Mouse (Mus musculus) heart, postnatal 0 days (tissue): ENCODE measurements around the gene Eif2s3x. TPM values are rescaled to one million over a fixed set of nuclear protein-coding genes. Genes with fewer than 3 reads are reported as not detected.

ENCODE experiments used
- ATAC-seq: fragments of 200-750 bp; cut with Nextera tagmentation; 2 replicates; pipeline ENCODE4 v1.8.0; 2017; ENCODE audit warnings: low read depth, moderate number of reproducible peaks, moderate library complexity; ENCODE audit not compliant: insufficient read depth
- DNase-seq: peaks from one replicate; pipeline ENCODE4 v3.0.0-alpha.2; 2016; ENCODE audit warnings: low spot score
- H3K27ac ChIP-seq: fragments of 300-500 bp; sonication (generic); 2 replicates; pipeline ENCODE4 v1.5.1; 2014; ENCODE audit warnings: low read depth, mild to moderate bottlenecking
- H3K27me3 ChIP-seq: fragments of 300-500 bp; sonication (generic); 2 replicates; pipeline ENCODE4 v1.6.1; 2014; ENCODE audit warnings: low read length, mixed read lengths; ENCODE audit not compliant: control insufficient read depth, insufficient read depth
- H3K36me3 ChIP-seq: fragments of 300-500 bp; sonication (generic); replicated peaks from 2 replicates; pipeline ENCODE4 v1.6.1; 2014; ENCODE audit warnings: low read length, mixed read lengths; ENCODE audit not compliant: control insufficient read depth, insufficient read depth
- H3K4me1 ChIP-seq: fragments of 300-500 bp; sonication (generic); 2 replicates; pipeline ENCODE4 v1.6.1; 2014; ENCODE audit warnings: antibody characterized with exemption; ENCODE audit not compliant: control insufficient read depth, insufficient read depth
- H3K4me2 ChIP-seq: fragments of 300-500 bp; sonication (generic); 2 replicates; pipeline ENCODE4 v1.6.1; 2014; ENCODE audit warnings: low read depth, mild to moderate bottlenecking, low read length, moderate library complexity
- H3K4me3 ChIP-seq: fragments of 300-500 bp; sonication (generic); 2 replicates; pipeline ENCODE4 v1.5.1; 2014; ENCODE audit warnings: low read depth, low read length
- H3K9ac ChIP-seq: fragments of 300-500 bp; sonication (generic); replicated peaks from 2 replicates; pipeline ENCODE4 v1.6.1; 2014; ENCODE audit warnings: low read depth, low read length, mixed read lengths
- H3K9me3 ChIP-seq: fragments of 300-500 bp; sonication (generic); replicated peaks from 2 replicates; pipeline ENCODE4 v1.6.1; 2016; ENCODE audit warnings: low read length; ENCODE audit not compliant: control insufficient read depth
- CTCF ChIP-seq: IDR thresholded peaks from 2 replicates; pipeline ENCODE4 v1.5.1; 2016; ENCODE audit warnings: antibody characterized with exemption, control low read depth, low read depth
- EP300 ChIP-seq: IDR thresholded peaks from 2 replicates; pipeline ENCODE4 v1.6.1; 2016; ENCODE audit warnings: antibody characterized with exemption, low read depth
- WGBS: fragments of 180-500 bp; shearing (Covaris S2); extraction: QIAGEN DNeasy Blood & Tissue Kit; methylation state at CpG from one replicate; pipeline ENCODE4 v1.1.7; 2014; 5-methylcytosine and 5-hydroxymethylcytosine counted together
- polyA plus RNA-seq: library from polyadenylated mRNA; unstranded; fragments of >200 nt; fragmentation: Nextera tagmentation; extraction: Ambion mirVana; gene quantifications from 2 replicates; pipeline ENCODE4 v1.2.1, GENCODE M21; 2015
- total RNA-seq: library from RNA; depleted of rRNA; stranded (reverse); fragments of >200 nt; gene quantifications from 2 replicates; pipeline ENCODE4 v1.2.3, GENCODE M21; 2014; ENCODE audit warnings: low replicate concordance; rRNA removed

Eif2s3x gene
- total and polyA plus RNA-seq, 2 experiments from 2014 or later, result 49.4 to 123 TPM

DNA sequence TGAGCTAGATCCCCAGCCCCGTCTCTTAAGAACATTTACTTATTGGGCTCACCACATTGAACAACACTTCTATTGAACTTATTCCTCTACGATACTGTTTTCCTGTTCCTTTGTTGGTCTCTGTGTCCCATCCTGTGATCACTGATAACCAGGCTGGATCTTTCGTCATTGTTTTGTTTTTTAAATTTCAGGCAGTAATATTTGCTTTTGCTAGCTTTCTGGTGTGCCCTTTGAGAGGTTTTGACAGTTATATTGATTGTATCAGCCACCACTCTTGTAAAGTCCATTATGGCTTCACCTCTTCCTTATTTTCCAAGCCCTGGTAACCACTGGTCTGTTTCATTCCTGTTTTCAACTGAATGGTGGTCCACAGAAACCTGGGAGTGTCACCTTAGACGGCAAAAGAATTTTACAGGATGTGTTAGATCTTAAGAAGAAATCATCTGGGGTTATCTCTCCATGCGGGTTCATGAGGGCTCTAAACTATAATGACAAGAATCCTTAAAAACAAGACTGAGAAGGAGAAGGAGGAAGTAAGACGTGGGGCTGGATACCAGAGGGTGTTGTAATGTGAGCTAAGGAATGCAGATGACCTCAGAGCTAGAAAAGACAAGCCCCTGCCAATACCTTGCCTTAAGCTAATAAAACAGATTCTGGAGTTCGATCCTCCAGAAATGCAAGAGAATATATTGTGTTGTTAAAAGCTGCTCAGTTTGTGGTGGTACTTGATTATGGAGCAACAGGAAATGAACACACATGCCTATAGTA lies 70.5 kb downstream of the Eif2s3x start:
- TF ChIP-seq CTCF (no peak), EP300 (no peak)
- no peak overlapping the region for H3K27ac ChIP-seq
- 55% methylated on average over 7 of the region's 7 CpGs for WGBS
- DNase-seq, result no peak
- no peak for ATAC-seq
- H3K27me3 ChIP-seq, result peaks cover 40% of the 10 kb centered on the region; the same call in 1 of the 2 replicates
- no peaks in the 10 kb centered on the region for H3K36me3 ChIP-seq
- no peaks in the 10 kb centered on the region for H3K9me3 ChIP-seq
- no peak overlapping the region for H3K4me3 ChIP-seq
- no peak overlapping the region for H3K4me2 ChIP-seq
- no peaks in the 10 kb centered on the region for H3K4me1 ChIP-seq
- no peak overlapping the region for H3K9ac ChIP-seq

DNA sequence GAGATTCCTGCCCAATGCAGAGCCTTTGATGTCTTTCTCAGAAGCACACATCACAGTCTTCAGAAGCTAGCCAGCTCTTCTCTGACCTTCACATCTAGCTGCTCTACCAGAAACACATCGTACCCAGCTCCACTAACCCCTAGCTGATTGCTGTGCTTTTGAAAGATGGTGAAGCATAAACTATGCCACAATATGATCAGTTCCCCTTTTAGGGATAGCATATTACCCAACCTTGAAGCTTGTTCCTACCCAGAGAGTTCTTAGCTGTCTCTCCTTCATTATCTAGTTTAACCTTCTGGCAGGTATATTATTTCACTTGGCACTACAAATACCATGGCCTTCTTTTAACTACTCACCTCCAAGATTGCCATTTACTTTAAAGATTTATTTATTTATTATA lies 72.6 kb downstream of the Eif2s3x start:
- H3K9me3 ChIP-seq, result no peaks in the 10 kb centered on the region
- no peak overlapping the region for H3K9ac ChIP-seq
- H3K27ac ChIP-seq, result no peak overlapping the region
- H3K4me2 ChIP-seq, result no peak overlapping the region
- peaks cover 38% of the 10 kb centered on the region; the same call in 1 of the 2 replicates for H3K27me3 ChIP-seq
- H3K4me1 ChIP-seq, result no peaks in the 10 kb centered on the region
- TF ChIP-seq EP300 (no peak), CTCF (no peak)
- no peaks in the 10 kb centered on the region for H3K36me3 ChIP-seq
- DNase-seq (no peak), ATAC-seq (no peak)
- H3K4me3 ChIP-seq, result no peak overlapping the region
- 90% methylated on average over 1 of the region's 1 CpGs for WGBS

Other genes starting within 250 kb of the Eif2s3x start
- not detected in 2 replicates for gene AU015836, start 244.2 kb downstream of the Eif2s3x start, total RNA-seq
- gene AU015836, start 244.2 kb downstream of the Eif2s3x start, polyA plus RNA-seq, result not detected in 2 replicates
- 19.2 and 22.3 TPM in 2 replicates for gene Zfx, start 89.2 kb downstream of the Eif2s3x start, total RNA-seq
- 15.5 and 16.5 TPM in 2 replicates for gene Zfx, start 89.2 kb downstream of the Eif2s3x start, polyA plus RNA-seq
- 12.7 and 27.6 TPM in 2 replicates for gene Klhl15, start 21.7 kb upstream of the Eif2s3x start, total RNA-seq
- 4.2 and 5.0 TPM in 2 replicates for gene Klhl15, start 21.7 kb upstream of the Eif2s3x start, polyA plus RNA-seq
- gene Fam90a1b, start 153.9 kb upstream of the Eif2s3x start, total RNA-seq, result not detected in 2 replicates
- not detected in 2 replicates for gene Fam90a1b, start 153.9 kb upstream of the Eif2s3x start, polyA plus RNA-seq
- 168 and 242 TPM in 2 replicates for gene Apoo, start 154.3 kb upstream of the Eif2s3x start, total RNA-seq
- 395 and 420 TPM in 2 replicates for gene Apoo, start 154.3 kb upstream of the Eif2s3x start, polyA plus RNA-seq